Mouse (Mus musculus) stomach, embryonic 16.5 days (tissue): ENCODE results near the gene Gm14214. TPM values are rescaled to one million over a fixed set of nuclear protein-coding genes. Genes with fewer than 3 reads are reported as not detected.

Experiments
- ATAC-seq: fragments of 200-750 bp; cut with Nextera tagmentation; 2 replicates; pipeline ENCODE4 v1.8.0; 2017; ENCODE audit warnings: moderate number of reproducible peaks, moderate TSS enrichment; ENCODE audit not compliant: insufficient read depth, low FRiP score
- H3K27ac ChIP-seq: fragments of 300-500 bp; sonication (generic); 2 replicates; pipeline ENCODE4 v1.5.1; 2014; ENCODE audit warnings: low read length
- H3K27me3 ChIP-seq: fragments of 300-500 bp; sonication (generic); 2 replicates; pipeline ENCODE4 v1.6.1; 2014; ENCODE audit warnings: low read length, control low read depth, mixed read lengths; ENCODE audit not compliant: control insufficient read depth, insufficient read depth
- H3K36me3 ChIP-seq: fragments of 300-500 bp; sonication (generic); 2 replicates; pipeline ENCODE4 v1.6.1; 2014; ENCODE audit warnings: low read length; ENCODE audit not compliant: control insufficient read depth, insufficient read depth
- H3K4me1 ChIP-seq: fragments of 300-500 bp; sonication (generic); 2 replicates; pipeline ENCODE4 v1.6.1; 2014; ENCODE audit warnings: low read length, control low read depth, mixed read lengths; ENCODE audit not compliant: control insufficient read depth, insufficient read depth
- H3K4me2 ChIP-seq: fragments of 300-500 bp; sonication (generic); 2 replicates; pipeline ENCODE4 v1.6.1; 2014; ENCODE audit warnings: low read depth, low read length, mixed read lengths
- H3K4me3 ChIP-seq: fragments of 300-500 bp; sonication (generic); replicated peaks from 2 replicates; pipeline ENCODE4 v1.5.1; 2014; ENCODE audit warnings: mild to moderate bottlenecking, low read length
- H3K9ac ChIP-seq: fragments of 300-500 bp; sonication (generic); 2 replicates; pipeline ENCODE4 v1.6.1; 2014; ENCODE audit warnings: low read length
- H3K9me3 ChIP-seq: fragments of 300-500 bp; sonication (generic); replicated peaks from 2 replicates; pipeline ENCODE4 v1.6.1; 2016; ENCODE audit warnings: low read length, control low read depth; ENCODE audit not compliant: control insufficient read depth
- WGBS: fragments of 180-500 bp; shearing (Covaris S2); extraction: QIAGEN DNeasy Blood & Tissue Kit; methylation state at CpG from one replicate; pipeline ENCODE4 v1.1.7; 2014; 5-methylcytosine and 5-hydroxymethylcytosine counted together
- polyA plus RNA-seq: library from polyadenylated mRNA; unstranded; fragments of >200 nt; fragmentation: Nextera tagmentation; extraction: Ambion mirVana; gene quantifications from 2 replicates; pipeline ENCODE4 v1.2.1, GENCODE M21; 2015

The Gm14214 gene
- polyA plus RNA-seq, 1 experiment from 2014 or later = not detected

GRCm38 (mm10) chr2:154803372-154803771 lies 33.5 kb upstream of the Gm14214 start:
- no peaks in the 10 kb centered on the region for H3K27me3 ChIP-seq
- H3K4me2 ChIP-seq = no peak overlapping the region
- peaks cover 21% of the 10 kb centered on the region for H3K4me1 ChIP-seq
- H3K36me3 ChIP-seq = no peaks in the 10 kb centered on the region
- no peak for ATAC-seq
- 65% methylated on average over 1 of the region's 1 CpGs for WGBS
- H3K9me3 ChIP-seq = no peaks in the 10 kb centered on the region
- no peak overlapping the region for H3K9ac ChIP-seq
- no peak overlapping the region for H3K4me3 ChIP-seq
- H3K27ac ChIP-seq = no peak overlapping the region

- H3K27me3 ChIP-seq = no peaks in the 10 kb centered on the region
- H3K36me3 ChIP-seq = no peaks in the 10 kb centered on the region
- H3K27ac ChIP-seq = peak overlapping the region; percentile 98
- peaks cover 38% of the 10 kb centered on the region for H3K4me1 ChIP-seq
- H3K4me2 ChIP-seq = peak overlapping the region; percentile 82
- peak overlapping the region; percentile 99 for H3K9ac ChIP-seq
- H3K4me3 ChIP-seq = peak overlapping the region; percentile 97
- ATAC-seq = peak; percentile 41
- under 1% methylated on average over 61 of the region's 67 CpGs for WGBS
- H3K9me3 ChIP-seq = no peaks in the 10 kb centered on the region
Observed at GRCm38 (mm10) chr2:154791661-154792642, 22.1 kb upstream of the Gm14214 start.

- ATAC-seq = peak; percentile 97
- WGBS = under 1% methylated on average over 89 of the region's 89 CpGs
- Histone ChIP-seq H3K9me3 (no peaks in the 10 kb centered on the region), H3K36me3 (no peaks in the 10 kb centered on the region), H3K4me1 (peaks cover 35% of the 10 kb centered on the region), H3K4me3 (peak within 1 kb of the TSS; percentile 97), H3K27ac (peak within 1 kb of the TSS; percentile 98), H3K27me3 (no peaks in the 10 kb centered on the region), H3K9ac (peak within 1 kb of the TSS; percentile 99), H3K4me2 (peak within 1 kb of the TSS; percentile 82)
Observed at GRCm38 (mm10) chr2:154790656-154791483, 21.0 kb upstream of the Gm14214 start, which contains the start of the genes Raly and a. Gene Raly, plus strand, starts transcription at chr2:154791096. Gene a, plus strand, starts transcription at chr2:154791402.

- peak overlapping the region; percentile 36; the same call in 1 of the 2 replicates for H3K27ac ChIP-seq
- H3K4me3 ChIP-seq = peak overlapping the region; percentile 97
- H3K27me3 ChIP-seq = no peaks in the 10 kb centered on the region
- H3K9me3 ChIP-seq = no peaks in the 10 kb centered on the region
- peak overlapping the region; percentile 50 for H3K9ac ChIP-seq
- ATAC-seq = no peak
- H3K4me1 ChIP-seq = peaks cover 33% of the 10 kb centered on the region
- 7% methylated on average over 14 of the region's 14 CpGs for WGBS
- H3K4me2 ChIP-seq = peak overlapping the region; percentile 53
- H3K36me3 ChIP-seq = no peaks in the 10 kb centered on the region
Observed at GRCm38 (mm10) chr2:154789977-154790655, 20.3 kb upstream of the Gm14214 start.

- Histone ChIP-seq H3K27me3 (no peaks in the 10 kb centered on the region; the same call in 1 of the 2 replicates), H3K36me3 (no peaks in the 10 kb centered on the region), H3K27ac (no peak overlapping the region), H3K9ac (no peak overlapping the region), H3K9me3 (no peaks in the 10 kb centered on the region), H3K4me3 (no peak overlapping the region), H3K4me1 (peaks cover 27% of the 10 kb centered on the region), H3K4me2 (no peak overlapping the region)
- WGBS = 59% methylated on average over 6 of the region's 6 CpGs
- ATAC-seq = no peak
Observed at GRCm38 (mm10) chr2:154789381-154789780, 19.6 kb upstream of the Gm14214 start.

DNA sequence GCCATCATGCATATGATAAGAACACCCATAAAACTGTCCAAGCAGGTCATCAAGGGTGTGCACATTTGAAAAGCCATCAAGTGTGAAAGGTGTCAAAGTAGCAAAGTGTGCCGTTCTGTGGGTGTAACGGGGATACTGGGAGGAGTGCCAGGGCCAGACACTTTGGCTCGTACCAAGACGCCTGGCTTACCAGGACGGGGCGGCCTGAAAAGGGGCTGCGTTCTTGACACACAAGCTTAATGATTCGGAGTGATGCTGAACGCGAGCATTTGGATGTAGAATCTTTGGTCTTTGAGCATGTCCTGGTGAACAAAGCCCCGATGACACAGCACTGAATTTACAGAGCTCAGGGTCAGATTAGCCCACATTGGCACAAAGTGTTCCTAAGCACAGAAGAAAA lies 16.9 kb upstream of the Gm14214 start:
- Histone ChIP-seq H3K4me3 (no peak overlapping the region), H3K4me2 (no peak overlapping the region), H3K27ac (no peak overlapping the region), H3K27me3 (no peaks in the 10 kb centered on the region; the same call in 1 of the 2 replicates), H3K9me3 (no peaks in the 10 kb centered on the region), H3K4me1 (peaks cover 9% of the 10 kb centered on the region; the same call in 1 of the 2 replicates), H3K36me3 (no peaks in the 10 kb centered on the region), H3K9ac (no peak overlapping the region)
- WGBS = 80% methylated on average over 11 of the region's 11 CpGs
- no peak for ATAC-seq

DNA sequence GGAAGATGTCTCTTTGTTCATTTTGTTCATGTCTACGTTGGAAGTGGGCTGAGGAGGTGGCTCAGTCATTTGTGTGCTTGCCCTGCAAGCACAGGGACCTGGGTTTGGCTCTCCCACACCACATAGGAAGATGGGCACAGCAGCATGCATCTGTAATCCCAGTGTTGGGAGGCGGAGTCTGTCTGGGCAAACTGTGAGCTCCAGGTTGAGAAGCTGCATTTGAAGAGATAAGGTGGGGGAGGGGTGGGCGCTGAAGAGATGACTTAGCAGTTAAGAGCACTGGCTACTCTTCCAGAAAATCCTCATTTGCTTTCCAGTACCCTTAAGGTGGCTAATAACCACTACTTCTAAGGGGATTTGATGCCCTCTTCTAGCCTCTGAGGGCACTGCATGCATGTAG lies 16.4 kb upstream of the Gm14214 start:
- peaks cover 9% of the 10 kb centered on the region; the same call in 1 of the 2 replicates for H3K4me1 ChIP-seq
- no peaks in the 10 kb centered on the region for H3K9me3 ChIP-seq
- no peak overlapping the region for H3K4me2 ChIP-seq
- WGBS = 38% methylated on average over 3 of the region's 3 CpGs
- no peak overlapping the region for H3K27ac ChIP-seq
- no peaks in the 10 kb centered on the region for H3K36me3 ChIP-seq
- no peak for ATAC-seq
- H3K27me3 ChIP-seq = no peaks in the 10 kb centered on the region; the same call in 1 of the 2 replicates
- H3K4me3 ChIP-seq = no peak overlapping the region
- H3K9ac ChIP-seq = no peak overlapping the region

DNA sequence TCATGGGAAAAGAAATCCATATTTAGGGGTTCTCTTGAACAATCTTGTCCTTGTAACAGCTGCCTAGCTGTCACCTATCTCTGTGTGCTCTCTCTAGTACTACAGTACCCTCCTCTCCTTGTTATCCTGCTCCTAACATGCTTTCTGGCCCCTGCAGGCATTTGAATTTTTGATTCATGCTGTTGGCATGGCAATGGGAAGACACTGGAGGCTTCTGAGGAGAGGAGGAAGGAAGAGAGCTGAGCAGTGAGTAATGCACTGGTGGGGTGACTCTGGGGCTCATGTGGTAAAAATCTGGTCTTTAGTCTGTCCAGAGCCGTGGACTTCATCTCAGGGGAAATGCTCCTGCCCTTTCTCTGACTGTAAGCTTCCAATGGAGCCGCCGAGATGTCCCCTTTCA lies 15.5 kb upstream of the Gm14214 start:
- Histone ChIP-seq H3K4me3 (no peak overlapping the region), H3K27ac (no peak overlapping the region), H3K4me1 (peaks cover 9% of the 10 kb centered on the region; the same call in 1 of the 2 replicates), H3K4me2 (no peak overlapping the region), H3K36me3 (no peaks in the 10 kb centered on the region), H3K9ac (no peak overlapping the region), H3K27me3 (no peaks in the 10 kb centered on the region; the same call in 1 of the 2 replicates), H3K9me3 (no peaks in the 10 kb centered on the region)
- no peak for ATAC-seq
- WGBS = 46% methylated on average over 3 of the region's 3 CpGs
